Mouse (Mus musculus): ENCODE results near the gene AI597479. TPM values are rescaled to one million over a fixed set of nuclear protein-coding genes. Genes with fewer than 3 reads are reported as not detected.

Gene AI597479
- total RNA-seq (2015; ENCODE audit: low replicate concordance) = 5.4 and 9.4 TPM in 2 replicates
- 4.0 and 5.7 TPM in 2 replicates for total RNA-seq (2017; ENCODE audit: low replicate concordance)

- ATAC-seq (replicated peaks; ENCODE audit: low FRiP score, poor library complexity, severe bottlenecking) = peak; percentile 98
Observed at GRCm38 (mm10) chr1:43098031-43098984, at the start of gene AI597479, which contains the start of gene Tgfbrap1. TSS of gene AI597479 (plus strand) at chr1:43098710. TSS of gene Tgfbrap1 (minus strand) at chr1:43098637.

GRCm38 (mm10) chr1:43051903-43052302 is 46.6 kb upstream of the AI597479 start:
- ATAC-seq (replicated peaks; ENCODE audit: low FRiP score, poor library complexity, severe bottlenecking) = no peak

DNA sequence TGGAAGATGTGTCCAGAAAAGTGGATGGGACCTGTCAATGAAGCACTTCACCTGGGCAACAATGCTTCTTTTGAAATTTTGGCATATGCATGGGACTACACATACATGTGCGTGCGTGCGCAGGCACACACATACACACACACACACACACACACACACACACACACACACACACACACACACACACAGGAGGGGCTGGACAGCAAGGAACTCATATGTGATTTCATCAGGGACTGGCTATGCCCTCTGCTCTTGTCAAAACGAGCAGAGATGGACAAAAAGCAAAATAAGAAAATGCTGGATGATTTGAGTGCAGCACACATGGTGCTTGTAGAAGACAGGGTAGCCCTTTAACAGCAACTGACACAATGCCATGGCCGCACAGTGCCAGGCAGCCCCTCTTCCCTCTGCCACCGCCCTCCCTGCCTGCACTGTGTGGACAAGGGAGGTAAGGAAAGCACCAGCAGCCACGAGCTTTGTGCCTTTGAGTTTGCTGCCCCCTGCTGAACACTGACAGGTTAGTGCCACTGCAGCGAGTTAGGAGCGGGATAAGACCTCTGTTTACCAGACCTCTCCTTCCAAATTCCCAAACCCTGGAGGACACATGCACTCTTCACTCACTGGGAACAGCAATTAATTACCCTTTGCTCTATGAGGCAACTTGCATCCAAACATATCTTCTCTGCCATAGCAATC is 32.7 kb upstream of the AI597479 start:
- ATAC-seq (replicated peaks; ENCODE audit: low FRiP score, poor library complexity, severe bottlenecking) = 0 out of 2 replicates have a peak, but pooled peaks have one; percentile 54

- no peak for ATAC-seq (replicated peaks; ENCODE audit: low FRiP score, poor library complexity, severe bottlenecking)
Observed at GRCm38 (mm10) chr1:43066573-43066972, 31.9 kb upstream of the AI597479 start.

- no peak for ATAC-seq (replicated peaks; ENCODE audit: low FRiP score, poor library complexity, severe bottlenecking)
Observed at GRCm38 (mm10) chr1:43067551-43067950, 31.0 kb upstream of the AI597479 start.

GRCm38 (mm10) chr1:43070726-43071125 is 27.8 kb upstream of the AI597479 start:
- 0 out of 2 replicates have a peak, but pooled peaks have one; percentile 59 for ATAC-seq (replicated peaks; ENCODE audit: low FRiP score, poor library complexity, severe bottlenecking)

DNA sequence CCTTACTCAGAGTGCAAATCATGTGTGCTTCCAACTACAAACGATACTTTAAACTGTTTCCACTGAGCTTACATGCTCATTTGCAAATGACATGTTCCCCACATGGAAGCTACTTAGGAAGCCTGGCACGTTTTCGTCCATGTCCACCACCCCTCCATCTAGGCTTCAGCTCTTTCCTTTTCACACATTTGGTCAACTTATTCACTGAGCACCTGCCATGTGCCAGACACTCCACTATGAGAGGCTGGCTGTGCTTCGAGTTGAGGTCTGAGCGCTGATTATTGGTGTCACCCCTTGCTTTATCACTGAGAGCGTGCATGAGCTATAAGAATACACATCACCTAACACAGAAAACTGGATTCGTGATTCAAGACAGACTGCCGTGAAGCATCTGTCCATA is 26.5 kb upstream of the AI597479 start:
- ATAC-seq (replicated peaks; ENCODE audit: low FRiP score, poor library complexity, severe bottlenecking) = no peak

DNA sequence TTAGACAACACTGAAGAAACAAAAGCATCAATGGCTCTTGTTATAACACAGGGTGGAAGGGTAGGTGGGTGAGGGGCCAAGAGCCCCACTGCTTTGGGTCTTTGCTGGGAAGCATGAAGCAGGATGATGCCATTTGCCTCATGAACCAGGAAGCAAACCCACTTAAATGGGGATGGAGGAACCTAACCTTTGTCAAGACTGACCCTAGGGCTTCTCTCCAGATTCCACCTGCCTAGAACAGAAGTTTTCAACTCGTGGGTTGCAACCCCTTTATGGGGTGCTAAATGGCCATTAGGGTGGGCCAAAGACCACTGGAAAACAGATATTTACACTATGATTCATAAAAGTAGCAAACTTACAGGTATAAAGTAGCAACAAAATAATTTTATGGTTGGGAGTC is 25.9 kb upstream of the AI597479 start:
- no peak for ATAC-seq (replicated peaks; ENCODE audit: low FRiP score, poor library complexity, severe bottlenecking)

GRCm38 (mm10) chr1:43074791-43075190 is 23.7 kb upstream of the AI597479 start:
- ATAC-seq (replicated peaks; ENCODE audit: low FRiP score, poor library complexity, severe bottlenecking) = no peak

DNA sequence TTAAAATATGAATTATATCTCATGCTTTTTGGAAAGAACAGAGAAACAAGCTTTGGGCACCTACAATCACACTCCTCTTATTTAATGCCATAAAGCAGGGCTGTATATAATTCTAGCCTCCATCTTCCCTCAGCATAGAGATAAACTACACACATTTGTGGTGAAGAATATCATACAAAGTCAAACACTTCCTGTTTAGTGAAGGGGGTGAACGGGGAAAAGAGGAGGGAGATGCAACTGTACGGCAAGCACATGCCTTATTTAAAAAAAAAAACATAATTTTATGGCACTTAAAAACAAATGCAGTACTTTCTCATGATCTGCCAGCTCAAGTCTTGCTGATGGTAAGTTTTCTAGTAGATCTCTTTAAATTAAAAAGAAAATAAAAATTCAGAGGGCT is 20.4 kb upstream of the AI597479 start:
- no peak for ATAC-seq (replicated peaks; ENCODE audit: low FRiP score, poor library complexity, severe bottlenecking)

GRCm38 (mm10) chr1:43082946-43083345 is 15.6 kb upstream of the AI597479 start:
- no peak for ATAC-seq (replicated peaks; ENCODE audit: low FRiP score, poor library complexity, severe bottlenecking)

GRCm38 (mm10) chr1:43090418-43090817 is 8.1 kb upstream of the AI597479 start:
- ATAC-seq (replicated peaks; ENCODE audit: low FRiP score, poor library complexity, severe bottlenecking) = no peak

DNA sequence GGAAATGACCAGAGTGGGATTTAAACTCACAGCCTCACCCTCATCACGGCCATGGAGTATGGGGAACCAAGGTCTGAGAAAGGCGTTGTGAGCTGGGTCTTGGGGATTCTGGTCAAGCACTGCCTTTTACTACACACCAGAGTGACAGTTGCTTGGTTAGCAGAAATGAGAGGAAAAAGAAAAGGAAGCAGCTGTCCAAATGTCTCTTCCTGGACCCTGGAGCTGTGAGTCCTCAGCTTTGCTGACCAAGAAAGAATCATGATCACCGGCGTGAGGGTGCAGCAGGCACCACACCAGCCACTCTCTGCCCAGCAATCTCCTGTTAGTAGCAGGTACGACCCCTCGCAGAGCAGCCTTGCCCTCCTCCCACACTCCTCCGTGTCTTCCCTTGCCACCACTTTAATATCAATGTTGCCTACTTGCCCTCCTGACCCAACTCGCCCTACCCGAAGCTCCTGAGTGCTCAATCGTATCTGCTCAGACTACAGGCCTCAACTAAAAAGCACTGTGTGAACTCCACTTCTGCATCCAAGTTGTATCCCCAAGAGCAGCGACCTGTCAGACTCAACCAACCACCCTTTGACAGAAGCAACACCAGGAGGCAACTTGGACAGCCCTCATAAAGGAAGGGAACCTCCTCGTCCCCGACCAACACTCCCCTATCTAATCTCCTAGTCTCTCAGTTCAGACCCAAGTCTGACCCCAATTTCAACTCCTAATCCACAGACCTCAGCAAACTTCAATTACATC is 7.0 kb upstream of the AI597479 start:
- ATAC-seq (replicated peaks; ENCODE audit: low FRiP score, poor library complexity, severe bottlenecking) = peak; percentile 20; the same call in 1 of the 2 replicates

GRCm38 (mm10) chr1:43092056-43093015 is 6.2 kb upstream of the AI597479 start:
- ATAC-seq (replicated peaks; ENCODE audit: low FRiP score, poor library complexity, severe bottlenecking) = peak; percentile 72

DNA sequence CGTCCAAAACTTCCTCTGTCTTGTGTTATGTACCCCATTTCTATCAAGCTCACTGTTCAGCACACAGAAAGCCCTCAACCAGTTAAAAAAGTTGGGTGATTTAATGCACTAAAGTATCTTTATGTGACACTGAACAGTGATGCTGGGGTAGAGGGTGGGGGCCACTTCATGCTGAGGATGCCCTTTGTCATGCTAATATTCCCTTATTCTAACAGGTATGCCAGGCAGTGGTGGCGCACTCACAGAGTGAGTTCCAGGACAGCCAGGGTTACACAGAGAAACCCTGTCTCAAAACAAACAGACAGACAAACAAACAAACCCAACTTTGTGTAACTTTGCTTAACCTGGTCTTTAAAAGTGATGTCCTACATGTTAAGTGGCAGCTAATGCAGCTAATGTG is 4.3 kb upstream of the AI597479 start:
- no peak for ATAC-seq (replicated peaks; ENCODE audit: low FRiP score, poor library complexity, severe bottlenecking)

DNA sequence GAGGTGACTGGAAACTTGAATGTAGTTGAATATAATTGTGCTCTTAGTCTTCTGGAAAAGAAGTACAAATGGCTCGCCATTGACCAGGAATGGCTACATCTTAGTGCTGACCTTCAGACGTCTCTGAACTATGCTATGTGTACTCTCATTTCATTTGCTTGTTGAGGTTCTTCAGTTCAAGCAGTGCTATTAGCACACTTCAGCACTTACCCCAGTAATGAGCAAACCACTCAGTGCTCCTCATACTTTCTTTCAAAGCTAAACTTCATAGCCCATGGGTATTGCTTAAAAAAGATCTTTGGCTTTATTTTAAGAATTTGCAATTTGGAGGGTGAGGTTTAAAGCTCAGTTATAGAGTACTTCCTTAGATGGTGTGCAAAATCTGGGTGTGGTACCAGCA is 10.2 kb downstream of the AI597479 start:
- ATAC-seq (replicated peaks; ENCODE audit: low FRiP score, poor library complexity, severe bottlenecking) = no peak

- ATAC-seq (replicated peaks; ENCODE audit: low FRiP score, poor library complexity, severe bottlenecking) = 0 out of 2 replicates have a peak, but pooled peaks have one; percentile 63
Observed at GRCm38 (mm10) chr1:43110556-43110955, 12.0 kb downstream of the AI597479 start.

DNA sequence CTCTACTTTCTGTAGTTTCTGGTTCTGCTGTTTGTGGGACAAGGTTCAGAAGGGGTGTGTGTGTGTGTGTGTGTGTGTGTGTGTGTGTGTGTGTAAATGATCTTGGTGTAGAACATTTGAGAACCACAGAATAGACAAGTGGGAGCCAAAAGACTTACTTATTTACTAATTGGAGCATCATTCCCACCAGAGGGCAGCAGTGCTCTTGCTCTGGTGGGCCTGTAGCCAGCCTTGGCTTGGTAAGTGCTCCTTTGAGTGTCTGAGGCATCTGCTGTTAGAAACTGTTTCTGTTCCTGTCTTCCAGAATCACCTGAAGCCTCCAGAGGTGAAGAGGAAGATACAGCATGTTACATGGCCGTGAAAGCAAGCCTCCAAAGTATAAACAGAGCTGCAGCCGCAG is 14.4 kb downstream of the AI597479 start:
- no peak for ATAC-seq (replicated peaks; ENCODE audit: low FRiP score, poor library complexity, severe bottlenecking)

- no peak for ATAC-seq (replicated peaks; ENCODE audit: low FRiP score, poor library complexity, severe bottlenecking)
Observed at GRCm38 (mm10) chr1:43117435-43117834, 18.9 kb downstream of the AI597479 start.
